Mouse (Mus musculus) testis, adult 2 months (tissue): ENCODE data around the gene Rorc.

Source experiments
- CTCF ChIP-seq: fragments of 200-500 bp; IDR thresholded peaks from 2 replicates; pipeline ENCODE4 v1.5.1; 2012; ENCODE audit warnings: low read depth, mild to moderate bottlenecking, inconsistent platforms, low read length, moderate library complexity; ENCODE audit not compliant: control insufficient read depth, insufficient read depth, insufficient replicate concordance
- POLR2A ChIP-seq: fragments of 200-500 bp; IDR thresholded peaks from 2 replicates; pipeline ENCODE4 v1.6.1; 2012; ENCODE audit warnings: low read depth, mild to moderate bottlenecking, inconsistent platforms, low read length, moderate library complexity; ENCODE audit not compliant: control insufficient read depth

- no peak for TF ChIP-seq CTCF
- peak; percentile 91; the same call in 1 of the 2 replicates for TF ChIP-seq POLR2A
These were observed 63.8 kb downstream of the Rorc start for GRCm38 (mm10) chr3:94436420-94436819.
